Mouse (Mus musculus): Measurements from ENCODE around the gene Kcnrg.
A peak's percentile ranks its signal among the peaks of the same experiment; 100 is the strongest.

GRCm38 (mm10) chr14:61648685-61649504 lies 41.6 kb downstream of the Kcnrg start:
- peak; percentile 81 for TF ChIP-seq POLR2A (IDR thresholded peaks at IDR 0.05; ENCODE audit: low read depth, low read length)
- no peak; the same call in 1 of the 2 replicates for TF ChIP-seq CTCF (IDR thresholded peaks at IDR 0.05; ENCODE audit: extremely low read depth, insufficient read length, insufficient replicate concordance, low read depth, low read length)

Data from small intestine, adult 2 months (tissue).